Mouse (Mus musculus): ENCODE measurements around the gene Tbc1d1.

DNA sequence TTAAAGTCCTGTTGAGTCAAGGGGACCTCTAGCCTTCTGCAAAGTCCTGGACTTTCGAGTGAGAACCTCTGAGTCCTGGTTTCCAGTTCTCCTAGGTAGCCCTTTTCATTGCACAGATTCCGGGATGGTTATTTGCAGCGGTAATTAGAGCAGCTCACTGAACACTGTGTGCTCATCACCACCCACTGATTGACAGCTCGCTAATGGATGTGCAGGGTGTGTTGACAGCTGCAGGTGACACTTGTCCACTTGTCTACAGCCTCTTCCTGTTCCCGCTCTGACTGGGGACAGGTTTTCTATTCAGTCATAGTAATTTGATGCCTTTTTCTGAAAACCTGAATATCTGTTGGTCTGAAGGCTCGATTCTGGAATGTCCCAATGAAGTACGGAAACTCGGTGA, 50.8 kb downstream of the Tbc1d1 start:
- TF ChIP-seq CTCF (IDR thresholded peaks at IDR 0.05; ENCODE audit: low read depth) (no peak), EP300 (optimal IDR thresholded peaks at IDR 0.05) (no peak)
